Mouse (Mus musculus): ENCODE measurements around the gene Nebl.

GRCm38 (mm10) chr2:17600652-17601051 lies 130.6 kb downstream of the Nebl start:
- no peak for TF ChIP-seq CTCF (IDR thresholded peaks at IDR 0.05; ENCODE audit: borderline replicate concordance, control insufficient read depth, extremely low read depth, insufficient read depth, low read length, poor library complexity)
- TF ChIP-seq POLR2A (IDR thresholded peaks at IDR 0.05; ENCODE audit: control insufficient read depth, extremely low read depth, insufficient read depth, low read length, poor library complexity), result no peak
